Mouse (Mus musculus): ENCODE data around the gene Sergef. TPM values are rescaled to one million over a fixed set of nuclear protein-coding genes. Genes with fewer than 3 reads are reported as not detected.

The Sergef gene
- total and polyA plus RNA-seq, 2 experiments = 4.9 to 7.5 TPM

GRCm38 (mm10) chr7:46457889-46458288 is 181.7 kb downstream of the Sergef start:
- no peak overlapping the region for H3K4me3 ChIP-seq (ENCODE audit: insufficient read depth, low read depth, low read length)
- H3K36me3 ChIP-seq (ENCODE audit: control insufficient read depth, insufficient read depth, low read length) = no peaks in the 10 kb centered on the region
- no peak overlapping the region for H3K9ac ChIP-seq (ENCODE audit: low read depth, low read length)
- 95% methylated on average over 3 of the region's 3 CpGs for WGBS
- H3K27ac ChIP-seq (replicated peaks; ENCODE audit: insufficient read depth, low read depth, low read length) = no peak overlapping the region
- no peak for TF ChIP-seq CTCF (IDR thresholded peaks at IDR 0.05; ENCODE audit: low read depth, low read length)
- no peak for TF ChIP-seq POLR2A (IDR thresholded peaks at IDR 0.05; ENCODE audit: extremely low read depth, insufficient read depth, low read length)
- H3K4me1 ChIP-seq (ENCODE audit: control insufficient read depth, insufficient read depth, low read length) = no peaks in the 10 kb centered on the region
- no peaks in the 10 kb centered on the region for H3K27me3 ChIP-seq (ENCODE audit: control insufficient read depth, insufficient read depth, low read length)
- DNase-seq (ENCODE audit: extremely low read depth, low read depth, low spot score) = no peak
- no peaks in the 10 kb centered on the region for H3K79me2 ChIP-seq (ENCODE audit: control insufficient read depth, insufficient read depth, low read length)

- WGBS = 77% methylated on average over 10 of the region's 10 CpGs
- Histone ChIP-seq H3K9ac (ENCODE audit: low read depth, low read length) (no peak overlapping the region), H3K4me3 (ENCODE audit: insufficient read depth, low read depth, low read length) (no peak overlapping the region), H3K27me3 (ENCODE audit: control insufficient read depth, insufficient read depth, low read length) (no peaks in the 10 kb centered on the region), H3K27ac (replicated peaks; ENCODE audit: insufficient read depth, low read depth, low read length) (no peak overlapping the region), H3K36me3 (ENCODE audit: control insufficient read depth, insufficient read depth, low read length) (no peaks in the 10 kb centered on the region), H3K79me2 (ENCODE audit: control insufficient read depth, insufficient read depth, low read length) (no peaks in the 10 kb centered on the region), H3K4me1 (ENCODE audit: control insufficient read depth, insufficient read depth, low read length) (no peaks in the 10 kb centered on the region)
- no peak for TF ChIP-seq CTCF (IDR thresholded peaks at IDR 0.05; ENCODE audit: low read depth, low read length)
- TF ChIP-seq POLR2A (IDR thresholded peaks at IDR 0.05; ENCODE audit: extremely low read depth, insufficient read depth, low read length) = no peak
- DNase-seq (ENCODE audit: extremely low read depth, low read depth, low spot score) = no peak
Observed at GRCm38 (mm10) chr7:46453930-46454679, 185.5 kb downstream of the Sergef start.

DNA sequence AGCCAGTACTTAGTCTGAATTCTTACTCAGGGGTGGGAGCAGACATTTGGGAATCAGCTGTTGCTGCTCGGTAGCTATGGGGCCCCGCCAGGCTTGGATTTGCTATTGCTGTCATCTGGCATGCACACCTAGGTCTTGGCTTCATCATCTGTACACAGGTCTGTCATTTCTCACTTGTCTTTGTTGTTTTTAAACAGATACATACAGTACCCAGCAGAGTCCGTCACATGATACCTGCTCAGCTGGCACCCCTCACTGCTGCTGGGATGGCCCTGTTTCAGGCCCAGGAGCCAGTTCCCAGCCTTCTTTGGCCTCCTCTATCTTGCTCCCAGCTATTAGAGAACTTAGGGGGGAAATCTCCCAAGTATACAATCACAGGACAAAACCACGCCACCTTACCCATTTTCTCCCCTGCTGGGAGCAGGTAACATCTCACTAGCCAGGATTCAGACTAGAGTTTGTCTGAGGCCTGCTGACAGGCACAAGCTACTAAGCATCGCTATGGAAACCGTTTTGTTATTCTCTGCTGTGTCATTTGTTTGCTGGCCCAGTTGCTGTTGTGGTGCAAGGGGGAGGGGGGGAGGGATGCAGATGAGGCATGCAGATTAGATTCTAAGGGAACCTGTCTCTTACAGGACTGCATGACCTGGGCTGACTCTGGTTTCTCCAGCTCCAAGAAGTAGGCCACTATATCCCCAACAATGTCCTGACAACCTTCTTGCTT is 190.5 kb downstream of the Sergef start:
- no peak overlapping the region for H3K9ac ChIP-seq (ENCODE audit: low read depth, low read length)
- H3K36me3 ChIP-seq (ENCODE audit: control insufficient read depth, insufficient read depth, low read length) = no peaks in the 10 kb centered on the region
- WGBS = 76% methylated on average over 6 of the region's 6 CpGs
- TF ChIP-seq CTCF (IDR thresholded peaks at IDR 0.05; ENCODE audit: low read depth, low read length) (no peak), POLR2A (IDR thresholded peaks at IDR 0.05; ENCODE audit: extremely low read depth, insufficient read depth, low read length) (no peak)
- no peak overlapping the region for H3K4me3 ChIP-seq (ENCODE audit: insufficient read depth, low read depth, low read length)
- no peak overlapping the region for H3K27ac ChIP-seq (replicated peaks; ENCODE audit: insufficient read depth, low read depth, low read length)
- H3K27me3 ChIP-seq (ENCODE audit: control insufficient read depth, insufficient read depth, low read length) = no peaks in the 10 kb centered on the region
- no peaks in the 10 kb centered on the region for H3K79me2 ChIP-seq (ENCODE audit: control insufficient read depth, insufficient read depth, low read length)
- H3K4me1 ChIP-seq (ENCODE audit: control insufficient read depth, insufficient read depth, low read length) = no peaks in the 10 kb centered on the region
- DNase-seq (ENCODE audit: extremely low read depth, low read depth, low spot score) = no peak

- Histone ChIP-seq H3K27ac (replicated peaks; ENCODE audit: insufficient read depth, low read depth, low read length) (no peak overlapping the region), H3K27me3 (ENCODE audit: control insufficient read depth, insufficient read depth, low read length) (no peaks in the 10 kb centered on the region), H3K9ac (ENCODE audit: low read depth, low read length) (no peak overlapping the region), H3K36me3 (ENCODE audit: control insufficient read depth, insufficient read depth, low read length) (no peaks in the 10 kb centered on the region), H3K4me3 (ENCODE audit: insufficient read depth, low read depth, low read length) (no peak overlapping the region), H3K79me2 (ENCODE audit: control insufficient read depth, insufficient read depth, low read length) (no peaks in the 10 kb centered on the region), H3K4me1 (ENCODE audit: control insufficient read depth, insufficient read depth, low read length) (no peaks in the 10 kb centered on the region)
- no peak for DNase-seq (ENCODE audit: extremely low read depth, low read depth, low spot score)
- WGBS = 76% methylated on average over 9 of the region's 9 CpGs
- TF ChIP-seq POLR2A (IDR thresholded peaks at IDR 0.05; ENCODE audit: extremely low read depth, insufficient read depth, low read length) = no peak
- no peak for TF ChIP-seq CTCF (IDR thresholded peaks at IDR 0.05; ENCODE audit: low read depth, low read length)
Observed at GRCm38 (mm10) chr7:46447473-46448165, 192.0 kb downstream of the Sergef start.

DNA sequence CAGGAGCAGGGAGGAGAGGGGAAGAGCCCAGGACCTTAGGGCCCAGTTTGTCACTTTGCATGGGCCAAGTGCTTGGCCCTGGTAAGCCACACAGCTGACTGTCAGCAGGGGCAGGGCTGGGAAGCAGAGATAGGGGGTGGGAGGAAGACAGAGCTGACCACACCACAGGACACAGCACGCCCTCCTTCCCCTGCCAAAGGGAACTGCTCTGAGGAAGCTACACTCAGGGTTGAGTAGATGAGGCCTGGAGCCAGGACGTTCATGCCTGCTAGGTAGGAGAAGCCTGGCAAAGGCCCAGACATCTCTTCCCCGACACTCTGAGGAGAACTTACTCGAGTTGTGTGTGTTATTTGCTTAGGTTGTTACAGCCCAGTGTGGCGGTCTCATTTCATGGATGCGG is 193.7 kb downstream of the Sergef start:
- H3K79me2 ChIP-seq (ENCODE audit: control insufficient read depth, insufficient read depth, low read length) = no peaks in the 10 kb centered on the region
- no peak for TF ChIP-seq POLR2A (IDR thresholded peaks at IDR 0.05; ENCODE audit: extremely low read depth, insufficient read depth, low read length)
- TF ChIP-seq CTCF (IDR thresholded peaks at IDR 0.05; ENCODE audit: low read depth, low read length) = no peak
- no peaks in the 10 kb centered on the region for H3K27me3 ChIP-seq (ENCODE audit: control insufficient read depth, insufficient read depth, low read length)
- no peak for DNase-seq (ENCODE audit: extremely low read depth, low read depth, low spot score)
- no peak overlapping the region for H3K9ac ChIP-seq (ENCODE audit: low read depth, low read length)
- no peak overlapping the region for H3K4me3 ChIP-seq (ENCODE audit: insufficient read depth, low read depth, low read length)
- H3K4me1 ChIP-seq (ENCODE audit: control insufficient read depth, insufficient read depth, low read length) = no peaks in the 10 kb centered on the region
- 80% methylated on average over 6 of the region's 6 CpGs for WGBS
- no peaks in the 10 kb centered on the region for H3K36me3 ChIP-seq (ENCODE audit: control insufficient read depth, insufficient read depth, low read length)
- H3K27ac ChIP-seq (replicated peaks; ENCODE audit: insufficient read depth, low read depth, low read length) = no peak overlapping the region

Measured in liver, adult 2 months (tissue).